Mouse (Mus musculus) MEL (cell line): ENCODE data around the gene Cmtm6. TPM values are rescaled to one million over a fixed set of nuclear protein-coding genes. Genes with fewer than 3 reads are reported as not detected.

ENCODE experiments used
- DNase-seq: peaks from one replicate; pipeline ENCODE4 v3.0.0; 2011; ENCODE audit warnings: low read depth, low spot score
- H3K27ac ChIP-seq: 2 replicates; pipeline ENCODE4 v1.5.1; 2012; ENCODE audit warnings: low read depth, mild to moderate bottlenecking, control low read depth, low read length, moderate library complexity; ENCODE audit not compliant: control insufficient read depth
- H3K27me3 ChIP-seq, 2 experiments: fragments of 150-350 bp in 1 of 2; sonication (generic) in 1 of 2; 2 replicates each; pipeline ENCODE4 v1.6.1; 2012; ENCODE audit warnings: low read length in 2 of 2, mild to moderate bottlenecking in 2 of 2, improper control_type of control experiment in 1 of 2, moderate library complexity in 1 of 2; ENCODE audit not compliant: insufficient read depth in 2 of 2, control insufficient read depth in 1 of 2
- H3K36me3 ChIP-seq, 2 experiments: 2 replicates each; pipeline ENCODE4 v1.6.1; 2012 to 2014; ENCODE audit warnings: low read length in 2 of 2, improper control_type of control experiment in 1 of 2, inconsistent platforms in 1 of 2, mild to moderate bottlenecking in 1 of 2; ENCODE audit not compliant: insufficient read depth in 2 of 2, control insufficient read depth in 1 of 2
- H3K4me1 ChIP-seq, 2 experiments: fragments of 150-350 bp in 1 of 2; sonication (generic) in 1 of 2; 2 replicates each; pipeline ENCODE4 v1.6.1; 2012; ENCODE audit warnings: low read length in 2 of 2, improper control_type of control experiment in 1 of 2, mild to moderate bottlenecking in 1 of 2; ENCODE audit not compliant: insufficient read depth in 2 of 2, control insufficient read depth in 1 of 2
- H3K4me3 ChIP-seq, 2 experiments: fragments of 150-350 bp in 1 of 2; sonication (generic) in 1 of 2; 2 replicates each; pipeline ENCODE4 v1.5.1; 2012; ENCODE audit warnings: low read depth in 2 of 2, low read length in 2 of 2, mild to moderate bottlenecking in 2 of 2, moderate library complexity in 2 of 2, control low read depth in 1 of 2, improper control_type of control experiment in 1 of 2; ENCODE audit not compliant: control insufficient read depth in 1 of 2, insufficient read depth in 1 of 2
- H3K79me2 ChIP-seq: 2 replicates; pipeline ENCODE4 v1.6.1; 2012; ENCODE audit warnings: mild to moderate bottlenecking, low read length, moderate library complexity; ENCODE audit not compliant: control insufficient read depth, poor library complexity, insufficient read depth
- H3K9ac ChIP-seq: 2 replicates; pipeline ENCODE4 v1.6.1; 2012; ENCODE audit warnings: low read depth, mild to moderate bottlenecking, control low read depth, low read length, moderate library complexity; ENCODE audit not compliant: control insufficient read depth, poor library complexity, severe bottlenecking
- H3K9me3 ChIP-seq: fragments of 150-350 bp; sonication (generic); replicated peaks from 2 replicates; pipeline ENCODE4 v1.6.1; 2012; ENCODE audit warnings: mild to moderate bottlenecking, low read length, improper control_type of control experiment, moderate library complexity; ENCODE audit not compliant: insufficient read depth
- E2F4 ChIP-seq: IDR thresholded peaks from 2 replicates; pipeline ENCODE4 v1.6.1; 2011; ENCODE audit warnings: low read depth, low read length, improper control_type of control experiment, borderline replicate concordance
- GABPA ChIP-seq: IDR thresholded peaks from 2 replicates; pipeline ENCODE4 v1.6.1; 2012; ENCODE audit warnings: low read depth, mild to moderate bottlenecking, inconsistent platforms, low read length, improper control_type of control experiment, moderate library complexity
- HCFC1 ChIP-seq: IDR thresholded peaks from 2 replicates; pipeline ENCODE4 v1.6.1; 2012; ENCODE audit warnings: low read depth, mild to moderate bottlenecking, inconsistent platforms, low read length, improper control_type of control experiment, moderate library complexity
- POLR2A ChIP-seq, 2 experiments: IDR thresholded peaks; 2 replicates each; pipeline ENCODE4 v1.6.1; 2011 to 2012; ENCODE audit warnings: low read length in 2 of 2, mild to moderate bottlenecking in 2 of 2, control low read depth in 1 of 2, improper control_type of control experiment in 1 of 2, low read depth in 1 of 2, moderate library complexity in 1 of 2; ENCODE audit not compliant: control insufficient read depth in 1 of 2, insufficient read depth in 1 of 2, poor library complexity in 1 of 2
- POLR2AphosphoS2 ChIP-seq: IDR thresholded peaks from 2 replicates; pipeline ENCODE4 v1.6.1; 2011; ENCODE audit warnings: low read length, improper control_type of control experiment
- RAD21 ChIP-seq: IDR thresholded peaks from 2 replicates; pipeline ENCODE4 v1.6.1; 2011; ENCODE audit warnings: mild to moderate bottlenecking, low read depth, low read length, improper control_type of control experiment
- SIN3A ChIP-seq: IDR thresholded peaks from 2 replicates; pipeline ENCODE4 v1.6.1; 2012; ENCODE audit warnings: low read length, improper control_type of control experiment, inconsistent platforms
- UBTF ChIP-seq: IDR thresholded peaks from 2 replicates; pipeline ENCODE4 v1.6.1; 2012; ENCODE audit warnings: low read depth, mild to moderate bottlenecking, inconsistent platforms, low read length, improper control_type of control experiment, moderate library complexity, borderline replicate concordance; ENCODE audit not compliant: insufficient read depth
- ZC3H11A ChIP-seq: IDR thresholded peaks from 2 replicates; pipeline ENCODE4 v1.6.1; 2012; ENCODE audit warnings: low read depth, mild to moderate bottlenecking, inconsistent platforms, low read length, improper control_type of control experiment
- ZMIZ1 ChIP-seq: IDR thresholded peaks from 2 replicates; pipeline ENCODE4 v1.6.1; 2012; ENCODE audit warnings: low read depth, mild to moderate bottlenecking, inconsistent platforms, low read length, improper control_type of control experiment, moderate library complexity
- ZNF384 ChIP-seq: IDR thresholded peaks from 2 replicates; pipeline ENCODE4 v1.6.1; 2012; ENCODE audit warnings: low read depth, mild to moderate bottlenecking, inconsistent platforms, low read length, improper control_type of control experiment
- polyA plus RNA-seq, 2 experiments: library from polyadenylated mRNA; stranded (reverse) in 1 of 2; unstranded in 1 of 2; fragments of >175 nt in 1 of 2; fragments of >200 nt in 1 of 2; gene quantifications; 2 replicates each; pipeline versions ENCODE4 v1.2.1 to v1.2.4; 2012; ENCODE audit warnings: low replicate concordance in 2 of 2, low read depth in 1 of 2; ENCODE audit not compliant: insufficient read length in 2 of 2, insufficient read depth in 1 of 2, missing spikeins in 1 of 2
- total RNA-seq: library from RNA; depleted of rRNA; stranded (reverse); fragments of 300-350 nt; gene quantifications from 2 replicates; pipeline ENCODE4 v1.2.3, GENCODE M21; 2012

The Cmtm6 gene
- total and polyA plus RNA-seq, 3 experiments: 17.6 to 21.7 TPM; not detected in 1

DNA sequence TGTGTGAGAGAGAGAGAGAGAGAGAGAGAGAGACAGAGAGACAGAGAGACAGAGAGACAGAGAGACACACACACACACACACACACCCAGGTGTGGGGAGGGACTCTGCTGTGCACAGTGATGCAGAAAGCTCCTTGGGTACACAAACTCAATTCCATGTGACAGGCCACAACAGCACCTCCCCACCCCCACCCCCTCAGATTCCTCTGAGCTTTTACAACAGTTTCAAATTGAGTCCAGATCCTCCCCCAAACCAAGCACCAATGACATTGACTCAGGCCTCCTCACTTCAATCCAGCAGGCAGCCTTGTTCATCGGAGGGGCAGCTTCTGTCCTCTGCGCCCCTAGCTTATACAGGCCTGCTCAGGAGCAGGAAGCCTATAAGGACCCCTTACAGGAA is 36.6 kb downstream of the Cmtm6 start:
- DNase-seq: no peak
- Histone ChIP-seq H3K79me2 (peaks cover 8% of the 10 kb centered on the region; the same call in 1 of the 2 replicates), H3K27ac (no peak overlapping the region), H3K36me3 (peaks cover 0 to 26% of the 10 kb centered on the region in 2 experiments; a peak in 2 of 4 replicates)
- peak in 1 of 2 experiments; percentile 19; a peak in 1 of 4 replicates for TF ChIP-seq POLR2A (IDR thresholded peaks at IDR 0.05; ENCODE audit: control insufficient read depth in 1 of 2, insufficient read depth in 1 of 2, low read depth in 1 of 2, low read length in 2 of 2, poor library complexity in 1 of 2)
- no peak for TF ChIP-seq ZC3H11A
- TF ChIP-seq, all 39 proteins: peak for 1
- Histone ChIP-seq H3K27me3 (no peaks in the 10 kb centered on the region), H3K9me3 (no peaks in the 10 kb centered on the region), H3K4me1 (no peaks in the 10 kb centered on the region), H3K4me3 (no peak overlapping the region), H3K9ac (no peak overlapping the region)

DNA sequence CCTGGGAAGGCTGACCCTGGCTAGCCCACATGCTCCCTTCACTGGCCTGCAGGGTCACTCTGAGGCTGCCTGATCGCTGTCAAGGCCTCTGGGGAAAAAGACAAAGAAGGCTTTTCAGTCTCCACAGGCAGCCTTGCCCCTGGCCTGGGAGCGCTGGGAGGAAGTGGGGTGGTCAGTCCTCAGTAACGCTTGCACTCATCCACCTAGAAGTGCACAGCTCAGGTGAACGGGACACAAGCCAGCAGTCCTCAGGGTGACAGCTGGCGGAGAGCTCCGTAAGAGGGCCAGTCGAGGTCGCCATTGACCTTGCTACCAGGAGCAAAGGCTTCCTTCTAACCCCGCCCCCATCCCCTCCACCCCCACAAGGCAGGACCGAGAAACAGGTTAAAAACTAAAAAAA is 37.1 kb downstream of the Cmtm6 start:
- no peak for DNase-seq
- Histone ChIP-seq H3K27ac (no peak overlapping the region), H3K4me3 (no peak overlapping the region), H3K4me1 (no peaks in the 10 kb centered on the region), H3K9me3 (no peaks in the 10 kb centered on the region), H3K36me3 (peaks cover 0 to 28% of the 10 kb centered on the region in 2 experiments; a peak in 2 of 4 replicates), H3K27me3 (no peaks in the 10 kb centered on the region), H3K79me2 (peaks cover 8% of the 10 kb centered on the region; the same call in 1 of the 2 replicates), H3K9ac (no peak overlapping the region)
- no peak for TF ChIP-seq E2F4
- TF ChIP-seq POLR2A (IDR thresholded peaks at IDR 0.05; ENCODE audit: control insufficient read depth in 1 of 2, insufficient read depth in 1 of 2, low read depth in 1 of 2, low read length in 2 of 2, poor library complexity in 1 of 2): peak in 1 of 2 experiments; percentile 30; a peak in 1 of 4 replicates

DNA sequence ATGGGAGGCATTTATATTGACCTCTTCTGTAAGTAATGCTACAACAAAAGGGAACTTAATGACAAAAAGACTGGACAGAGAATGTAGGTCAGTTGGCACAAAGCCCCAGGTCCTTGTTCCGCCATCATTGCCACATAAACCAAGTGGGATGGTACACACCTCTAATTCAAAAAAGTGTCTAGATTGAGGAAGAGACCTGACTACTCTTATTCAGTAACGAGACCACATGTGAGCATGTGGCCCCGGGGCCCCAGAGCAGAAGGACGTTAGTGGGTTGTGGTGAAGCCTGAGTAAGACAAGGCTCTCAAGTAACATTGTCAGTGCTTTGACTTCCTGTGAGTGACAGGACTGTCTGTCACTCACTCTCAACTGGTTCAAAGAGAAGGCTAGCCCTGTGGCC is 39.3 kb downstream of the Cmtm6 start:
- DNase-seq: peak; percentile 25
- Histone ChIP-seq H3K9me3 (no peaks in the 10 kb centered on the region), H3K9ac (no peak overlapping the region), H3K79me2 (peaks cover 22% of the 10 kb centered on the region), H3K27ac (no peak overlapping the region), H3K4me3 (no peak overlapping the region), H3K36me3 (peaks cover 2 to 24% of the 10 kb centered on the region in 2 experiments; a peak in 3 of 4 replicates), H3K4me1 (no peaks in the 10 kb centered on the region), H3K27me3 (no peaks in the 10 kb centered on the region)
- TF ChIP-seq RAD21 (no peak), POLR2AphosphoS2 (0 out of 2 replicates have a peak, but pooled peaks have one; percentile 35)

DNA sequence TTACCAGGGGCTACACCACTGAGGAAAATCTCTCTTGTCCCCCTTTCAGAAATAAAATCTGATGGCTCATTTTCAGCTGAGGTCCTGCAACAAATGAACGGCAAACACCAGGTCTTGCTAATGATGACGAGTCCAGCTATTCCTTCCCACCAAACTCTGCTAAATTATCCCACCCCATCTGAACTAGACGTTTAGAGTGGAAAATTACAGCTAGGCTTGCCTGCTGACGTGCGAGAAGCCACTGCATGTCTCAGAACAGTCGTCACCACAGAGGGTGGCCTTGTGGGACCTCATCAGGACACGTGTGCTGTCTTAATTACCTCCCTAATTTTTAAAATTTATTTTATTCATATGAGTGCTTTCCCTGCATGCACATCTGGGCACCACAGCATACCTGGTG is 40.6 kb downstream of the Cmtm6 start:
- Histone ChIP-seq H3K9ac (no peak overlapping the region), H3K27me3 (no peaks in the 10 kb centered on the region), H3K27ac (no peak overlapping the region), H3K36me3 (peaks cover 15 to 25% of the 10 kb centered on the region in 2 experiments), H3K4me3 (no peak overlapping the region), H3K9me3 (no peaks in the 10 kb centered on the region), H3K79me2 (peaks cover 34% of the 10 kb centered on the region), H3K4me1 (peaks cover 0 to 5% of the 10 kb centered on the region in 2 experiments; a peak in 2 of 4 replicates)
- DNase-seq: no peak
- TF ChIP-seq GABPA: no peak
- TF ChIP-seq ZMIZ1: no peak
- no peak for TF ChIP-seq HCFC1
- no peak for TF ChIP-seq E2F4
- TF ChIP-seq SIN3A: no peak
- no peak for TF ChIP-seq ZNF384
- TF ChIP-seq UBTF: no peak
